Mouse (Mus musculus) 3T3-L1 (cell line): ENCODE results near the gene Gbgt1.

Experiments used
- DNase-seq: peaks from one replicate; pipeline ENCODE4 v3.0.0-alpha.2; 2015; ENCODE audit warnings: low read depth, low spot score

The Gbgt1 gene

DNA sequence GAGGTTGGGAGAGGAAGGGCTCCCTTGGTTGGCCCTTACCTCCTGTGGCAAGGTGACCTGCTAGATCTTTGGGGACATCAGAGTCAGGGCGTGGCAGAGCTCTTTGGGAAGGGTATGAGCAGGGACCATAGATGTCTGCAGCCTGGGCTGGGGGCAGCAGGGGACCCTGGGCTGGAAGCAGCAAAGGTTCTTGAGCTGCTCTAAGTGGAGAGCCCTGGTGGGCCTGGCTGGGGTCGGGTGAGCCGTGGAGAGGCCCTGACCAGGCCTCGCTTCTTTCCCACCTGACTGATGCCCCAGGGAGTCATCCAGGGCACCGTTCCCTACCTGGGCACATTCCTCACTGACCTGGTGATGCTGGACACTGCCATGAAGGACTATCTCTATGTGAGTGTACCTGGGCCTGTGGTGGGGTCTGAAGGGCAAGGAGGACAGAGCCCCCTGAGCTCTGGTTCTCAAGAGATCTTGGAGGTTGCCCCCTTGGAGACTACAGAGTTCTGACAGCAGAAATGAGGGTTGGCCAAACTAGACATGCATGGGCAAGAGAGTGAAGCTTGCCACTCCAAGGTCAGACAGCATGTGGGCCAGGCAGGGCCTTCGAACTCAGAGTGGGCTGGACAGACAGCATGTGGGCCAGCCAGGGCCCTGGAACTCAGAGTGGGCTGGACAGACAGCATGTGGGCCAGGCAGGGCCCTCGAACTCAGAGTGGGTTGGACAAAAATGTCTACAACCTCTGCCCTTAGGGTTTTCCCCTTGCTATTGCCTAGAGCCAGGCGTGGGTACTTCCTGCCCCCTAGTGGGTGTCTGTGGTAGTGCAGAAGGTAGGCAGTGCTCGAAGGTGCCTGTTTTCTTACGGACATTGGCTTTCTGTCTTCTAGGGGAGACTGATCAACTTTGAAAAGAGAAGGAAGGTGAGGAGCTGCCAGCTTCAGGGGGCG, 50.8 kb downstream of the Gbgt1 start:
- peak; percentile 85 for DNase-seq

DNA sequence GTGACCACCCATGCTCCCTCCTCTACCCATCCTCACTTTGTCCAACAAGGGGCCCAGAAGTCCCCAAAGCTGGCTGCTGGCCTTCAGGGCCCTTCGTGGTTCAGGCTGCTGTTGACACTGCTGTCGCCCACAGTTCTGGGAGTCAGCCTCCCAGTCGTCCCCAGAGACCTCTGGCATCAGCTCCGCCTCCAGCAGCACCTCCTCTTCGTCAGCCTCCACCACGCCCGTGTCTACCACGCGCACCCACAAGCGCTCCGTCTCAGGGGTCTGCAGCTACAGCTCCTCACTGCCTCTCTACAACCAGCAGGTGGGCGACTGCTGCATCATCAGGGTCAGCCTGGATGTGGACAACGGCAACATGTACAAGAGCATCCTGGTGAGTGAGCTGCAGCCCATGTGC, 52.5 kb downstream of the Gbgt1 start:
- no peak for DNase-seq

DNA sequence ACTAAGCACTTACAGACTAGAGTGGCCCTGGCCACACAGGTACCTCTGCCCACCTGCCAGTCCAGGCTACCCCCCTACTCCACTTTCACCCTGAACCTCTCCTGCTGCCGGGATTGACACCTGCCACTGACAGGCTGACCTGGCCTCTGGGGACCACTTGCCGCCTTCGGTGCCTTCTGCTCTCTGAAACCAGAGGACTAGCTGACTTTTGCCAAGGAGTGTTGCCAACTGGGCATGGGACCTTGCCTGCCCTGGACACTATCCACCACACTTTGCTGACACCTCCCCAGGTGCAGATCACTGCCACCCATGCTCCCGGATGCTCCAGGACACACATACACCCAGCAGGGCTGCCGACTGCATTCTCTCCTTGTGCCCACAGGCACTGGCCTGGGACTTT, 55.6 kb downstream of the Gbgt1 start:
- DNase-seq, result no peak
